In genomic region chr10:47366804-47367203, GRCm38 (mm10) we compare ENCODE assay signal across 15 mouse cellular contexts.
"Had no signal": no experiment of that assay in that cellular context is flagged by ENCODE, and none has a peak within 500 bp of the region (broad histone marks: within the 10 kb centered on the region; RNA-seq: fewer than 3 reads in every experiment).

No protein-coding gene starts in this region.

- H3K4me3 ChIP-seq: neural tube, embryonic 15.5 days; stomach, embryonic 15.5 days had no signal

- H3K36me3 ChIP-seq: neural tube, embryonic 15.5 days; stomach, embryonic 15.5 days had no signal

- DNase-seq: retina, postnatal 1 day; right cerebral cortex, adult 18-20 months; right cerebral cortex, postnatal 14 days; right cerebral cortex, postnatal 25 days; right cerebral cortex, postnatal 4 days; spleen, adult 18-20 months; thymus, adult 18-20 months; thymus, adult 2 months; thymus, postnatal 14 days; thymus, postnatal 25 days; thymus, postnatal 36 days; thymus, postnatal 4 days had no signal

- H3K27me3 ChIP-seq: neural tube, embryonic 15.5 days; stomach, embryonic 15.5 days had no signal

- H3K4me2 ChIP-seq: neural tube, embryonic 15.5 days; stomach, embryonic 15.5 days had no signal

- H3K9me3 ChIP-seq: neural tube, embryonic 15.5 days; stomach, embryonic 15.5 days had no signal

- H3K9ac ChIP-seq: neural tube, embryonic 15.5 days; stomach, embryonic 15.5 days had no signal

- H3K4me1 ChIP-seq: neural tube, embryonic 15.5 days; stomach, embryonic 15.5 days had no signal

- H3K27ac ChIP-seq: neural tube, embryonic 15.5 days; stomach, embryonic 15.5 days; stomach, postnatal 0 days had no signal
